Mouse (Mus musculus) cerebellum, adult 2 months (tissue): ENCODE measurements at regions not wholly inside any gene's neighbourhood (a gene's known extent, or its start where the extent isn't known, plus 50 kb on each side); places are given as distances from the start of the nearest gene placed in this dataset.

Experiments used
- CTCF ChIP-seq: fragments of 200-500 bp; IDR thresholded peaks from 2 replicates; pipeline ENCODE4 v1.5.1; 2011; ENCODE audit warnings: low read depth, mild to moderate bottlenecking, control low read depth, low read length, moderate library complexity, borderline replicate concordance; ENCODE audit not compliant: insufficient read depth
- POLR2A ChIP-seq: fragments of 200-500 bp; IDR thresholded peaks from 2 replicates; pipeline ENCODE4 v1.6.1; 2011; ENCODE audit warnings: low read length, control low read depth, borderline replicate concordance; ENCODE audit not compliant: insufficient read depth

GRCm38 (mm10) chr12:71538691-71539090 lies 229.0 kb downstream of the Dact1 start:
- no peak for TF ChIP-seq CTCF
- TF ChIP-seq POLR2A, result no peak
